Mouse (Mus musculus): Measurements from ENCODE around the gene Hoxa2. TPM values are rescaled to one million over a fixed set of nuclear protein-coding genes. Genes with fewer than 3 reads are reported as not detected.

Gene Hoxa2
- total and polyA plus RNA-seq, 3 experiments, result 0.26 TPM; not detected in 2

- H3K79me2 ChIP-seq (replicated peaks; ENCODE audit: control insufficient read depth, extremely low read depth, insufficient read depth, poor library complexity, severe bottlenecking), result no peaks in the 10 kb centered on the region
- dilution Hi-C loops (cut with MboI; ENCODE audit: extremely low pct_ligation_motif_present, extremely low pct_unique_long_range_greater_than_20kb, low sequenced_read_pairs) (no loop called here), in situ Hi-C loops (cut with MboI; ENCODE audit: low pct_ligation_motif_present, low pct_unique_long_range_greater_than_20kb, low sequenced_read_pairs) (no loop called here)
- no peak overlapping the region for H3K27ac ChIP-seq (ENCODE audit: insufficient read depth, low read depth)
- no peak overlapping the region for H3K4me2 ChIP-seq (ENCODE audit: insufficient read depth, low read depth, poor library complexity, severe bottlenecking)
- no peaks in the 10 kb centered on the region for H3K4me1 ChIP-seq (ENCODE audit: control insufficient read depth in 1 of 2, insufficient read depth in 2 of 2)
- no peak overlapping the region for H3K4me3 ChIP-seq (replicated peaks in 1 of 3; ENCODE audit: low read depth in 2 of 3, low read length in 2 of 3, poor library complexity in 1 of 3)
- DNase-seq (ENCODE audit: extremely low read depth), result no peak
- no peaks in the 10 kb centered on the region for H3K27me3 ChIP-seq (replicated peaks)
- H3K9me3 ChIP-seq (replicated peaks; ENCODE audit: low read length), result peaks cover 5% of the 10 kb centered on the region
- H3K9ac ChIP-seq (ENCODE audit: insufficient read depth, low read depth), result no peak overlapping the region
- TF ChIP-seq UBTF (IDR thresholded peaks at IDR 0.05; ENCODE audit: low read depth, low read length), result no peak
- no peak for TF ChIP-seq GABPA (IDR thresholded peaks at IDR 0.05; ENCODE audit: insufficient replicate concordance, low read depth, low read length)
- TF ChIP-seq ZNF384 (IDR thresholded peaks at IDR 0.05; ENCODE audit: low read depth, low read length), result no peak
- TF ChIP-seq ETS1 (conservative IDR thresholded peaks at IDR 0.05; ENCODE audit: low read depth, low read length), result no peak
- no peak for TF ChIP-seq USF1 (IDR thresholded peaks at IDR 0.05; ENCODE audit: low read depth, low read length)
- no peak for TF ChIP-seq HCFC1 (IDR thresholded peaks at IDR 0.05; ENCODE audit: low read depth, low read length)
- TF ChIP-seq MEF2A (IDR thresholded peaks at IDR 0.05; ENCODE audit: borderline replicate concordance, low read depth, low read length), result no peak
- TF ChIP-seq KAT2A (IDR thresholded peaks at IDR 0.05; ENCODE audit: insufficient replicate concordance, low read length), result no peak
- TF ChIP-seq ZMIZ1 (IDR thresholded peaks at IDR 0.05; ENCODE audit: low read depth, low read length), result no peak
- TF ChIP-seq ZKSCAN1 (IDR thresholded peaks at IDR 0.05; ENCODE audit: borderline replicate concordance, low read depth, low read length), result no peak
- no peak for TF ChIP-seq RCOR1 (conservative IDR thresholded peaks at IDR 0.05; ENCODE audit: low read depth, low read length)
- TF ChIP-seq RAD21 (IDR thresholded peaks at IDR 0.05; ENCODE audit: low read depth, low read length), result no peak
- no peak for TF ChIP-seq CHD1 (IDR thresholded peaks at IDR 0.05; ENCODE audit: low read depth, low read length)
- no peak for TF ChIP-seq TBP (conservative IDR thresholded peaks at IDR 0.05; ENCODE audit: low read depth, low read length)
- H3K36me3 ChIP-seq (replicated peaks in 1 of 2; ENCODE audit: control insufficient read depth in 1 of 2, insufficient read depth in 1 of 2, low read length in 1 of 2), result no peaks in the 10 kb centered on the region
These were observed 14.5 kb upstream of the Hoxa2 start for GRCm38 (mm10) chr6:52178918-52179665.

GRCm38 (mm10) chr6:52177806-52178205 is 13.2 kb upstream of the Hoxa2 start:
- in situ Hi-C loops (cut with MboI; ENCODE audit: low pct_ligation_motif_present, low pct_unique_long_range_greater_than_20kb, low sequenced_read_pairs), result no loop called here
- no peak for DNase-seq (ENCODE audit: extremely low read depth)
- no peak overlapping the region for H3K4me3 ChIP-seq (replicated peaks in 1 of 3; ENCODE audit: low read depth in 2 of 3, low read length in 2 of 3, poor library complexity in 1 of 3)
- H3K36me3 ChIP-seq (replicated peaks in 1 of 2; ENCODE audit: control insufficient read depth in 1 of 2, insufficient read depth in 1 of 2, low read length in 1 of 2), result no peaks in the 10 kb centered on the region
- dilution Hi-C loops (cut with MboI; ENCODE audit: extremely low pct_ligation_motif_present, extremely low pct_unique_long_range_greater_than_20kb, low sequenced_read_pairs), result no loop called here
- no peak overlapping the region for H3K9ac ChIP-seq (ENCODE audit: insufficient read depth, low read depth)
- H3K27me3 ChIP-seq (replicated peaks), result no peaks in the 10 kb centered on the region
- H3K4me1 ChIP-seq (ENCODE audit: control insufficient read depth in 1 of 2, insufficient read depth in 2 of 2), result no peaks in the 10 kb centered on the region
- no peak overlapping the region for H3K27ac ChIP-seq (ENCODE audit: insufficient read depth, low read depth)
- no peak overlapping the region for H3K4me2 ChIP-seq (ENCODE audit: insufficient read depth, low read depth, poor library complexity, severe bottlenecking)
- TF ChIP-seq POLR2A (IDR thresholded peaks at IDR 0.05; ENCODE audit: low read depth, low read length) (no peak), IRF4 (IDR thresholded peaks at IDR 0.05; ENCODE audit: low read depth, low read length) (no peak), BHLHE40 (IDR thresholded peaks at IDR 0.05; ENCODE audit: low read depth, low read length) (no peak), NELFE (IDR thresholded peaks at IDR 0.05; ENCODE audit: low read depth, low read length) (no peak), NRF1 (IDR thresholded peaks at IDR 0.05; ENCODE audit: low read depth, low read length) (no peak)
- H3K9me3 ChIP-seq (replicated peaks; ENCODE audit: low read length), result peaks cover 5% of the 10 kb centered on the region
- no peaks in the 10 kb centered on the region for H3K79me2 ChIP-seq (replicated peaks; ENCODE audit: control insufficient read depth, extremely low read depth, insufficient read depth, poor library complexity, severe bottlenecking)
